Mouse (Mus musculus): ENCODE measurements around the gene Tnfrsf9.

GRCm38 (mm10) chr4:150882632-150883031, 31.7 kb upstream of the Tnfrsf9 start:
- no peak for TF ChIP-seq CTCF (IDR thresholded peaks at IDR 0.05; ENCODE audit: low read depth)
- no peak for TF ChIP-seq EP300 (IDR thresholded peaks at IDR 0.05; ENCODE audit: low read depth)
